Mouse (Mus musculus): Measurements from ENCODE around the gene Ect2l. TPM values are rescaled to one million over a fixed set of nuclear protein-coding genes. Genes with fewer than 3 reads are reported as not detected.

Gene Ect2l
- polyA plus RNA-seq, 1 experiment from 2014 or later = 0.55 TPM

DNA sequence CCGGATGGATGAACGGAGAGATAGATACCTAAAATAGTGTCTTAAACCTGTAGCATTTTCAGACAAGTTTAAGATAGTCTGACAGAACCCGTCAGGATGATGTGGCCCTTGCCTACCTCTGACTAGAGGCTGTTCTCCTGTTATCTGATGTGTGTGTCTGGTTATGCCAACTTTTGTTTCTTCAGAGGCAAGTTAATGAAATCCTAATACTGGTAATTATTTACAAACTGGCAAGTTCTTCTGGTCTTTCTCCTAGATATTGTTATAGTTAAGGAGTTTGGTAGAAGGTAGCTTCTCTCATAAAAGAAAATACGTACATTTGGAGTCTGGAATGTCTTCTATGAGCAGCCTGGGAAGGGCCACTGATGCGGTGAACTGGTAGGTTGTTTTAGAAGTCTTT lies 80.4 kb downstream of the Ect2l start:
- Histone ChIP-seq H3K9me3 (no peaks in the 10 kb centered on the region), H3K27ac (no peak overlapping the region), H3K9ac (no peak overlapping the region)

DNA sequence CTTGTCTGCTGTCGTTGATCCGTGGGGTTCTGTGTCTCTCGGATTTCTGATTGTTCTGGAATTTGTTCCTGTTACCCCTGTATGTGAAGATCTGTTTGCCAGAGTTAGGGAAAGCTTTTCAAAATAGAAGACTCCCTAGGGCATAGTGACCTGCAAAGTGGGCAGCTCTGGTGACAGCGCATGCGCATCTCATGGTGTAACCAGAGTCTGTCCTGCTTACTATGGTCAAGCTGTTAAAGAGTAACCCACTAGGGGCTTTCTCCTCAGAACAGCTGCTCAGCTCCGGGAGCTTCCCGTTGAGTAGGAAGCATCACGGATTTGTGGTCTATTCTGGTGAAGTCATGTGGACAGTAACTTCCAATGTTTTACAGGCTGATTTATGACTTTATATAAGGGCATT lies 92.4 kb downstream of the Ect2l start:
- Histone ChIP-seq H3K36me3 (peaks cover 56% of the 10 kb centered on the region), H3K9me3 (no peaks in the 10 kb centered on the region), H3K27ac (no peak overlapping the region), H3K4me3 (no peak overlapping the region), H3K4me2 (no peak overlapping the region), H3K9ac (no peak overlapping the region), H3K27me3 (no peaks in the 10 kb centered on the region), H3K4me1 (no peaks in the 10 kb centered on the region)
- WGBS = 86% methylated on average over 8 of the region's 8 CpGs
- no peak for ATAC-seq (ENCODE audit: borderline replicate concordance, extremely low read depth, low FRiP score, low TSS enrichment)

More for the DNA sequence above, 80.4 kb downstream of the Ect2l start:
- Histone ChIP-seq H3K4me3 (no peak overlapping the region), H3K36me3 (peaks cover 7% of the 10 kb centered on the region), H3K4me2 (no peak overlapping the region), H3K27me3 (no peaks in the 10 kb centered on the region), H3K4me1 (no peaks in the 10 kb centered on the region)
- 93% methylated on average over 5 of the region's 5 CpGs for WGBS
- no peak for ATAC-seq (ENCODE audit: borderline replicate concordance, extremely low read depth, low FRiP score, low TSS enrichment)

DNA sequence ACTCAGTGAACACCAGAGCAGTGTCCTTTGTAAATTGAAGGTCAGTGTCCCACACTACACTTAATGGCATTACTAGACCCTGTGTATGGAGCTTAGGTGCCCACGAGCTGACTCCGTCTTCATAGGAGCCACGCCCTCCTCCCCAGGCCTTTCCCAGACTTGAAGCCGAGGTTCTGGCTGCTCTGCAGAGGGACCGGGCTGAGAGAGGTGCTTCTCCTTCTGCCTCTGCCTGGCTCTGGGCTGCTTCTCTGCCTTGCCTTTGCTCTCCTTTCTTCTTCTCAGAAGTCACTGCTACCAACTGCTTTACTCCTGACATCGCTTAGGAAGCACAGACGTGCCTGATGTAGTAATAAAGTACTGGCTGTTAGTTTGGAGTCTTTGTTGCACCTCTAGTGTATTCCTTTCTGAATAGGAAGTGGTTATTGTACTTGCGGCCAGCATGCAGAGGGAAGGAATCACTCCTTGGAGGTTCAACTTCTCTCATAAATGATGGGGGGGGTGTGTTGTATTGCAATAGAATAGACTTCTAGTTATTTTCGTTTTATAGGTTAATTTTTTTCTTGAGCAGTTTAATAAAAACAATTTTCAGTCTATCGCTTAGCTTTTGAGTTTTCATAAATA lies 97.1 kb downstream of the Ect2l start:
- Histone ChIP-seq H3K9me3 (no peaks in the 10 kb centered on the region), H3K36me3 (peaks cover 17% of the 10 kb centered on the region), H3K27ac (no peak overlapping the region), H3K27me3 (no peaks in the 10 kb centered on the region), H3K4me3 (no peak overlapping the region), H3K4me2 (no peak overlapping the region), H3K4me1 (no peaks in the 10 kb centered on the region), H3K9ac (no peak overlapping the region)
- WGBS = 81% methylated on average over 10 of the region's 10 CpGs
- no peak for ATAC-seq (ENCODE audit: borderline replicate concordance, extremely low read depth, low FRiP score, low TSS enrichment)

DNA sequence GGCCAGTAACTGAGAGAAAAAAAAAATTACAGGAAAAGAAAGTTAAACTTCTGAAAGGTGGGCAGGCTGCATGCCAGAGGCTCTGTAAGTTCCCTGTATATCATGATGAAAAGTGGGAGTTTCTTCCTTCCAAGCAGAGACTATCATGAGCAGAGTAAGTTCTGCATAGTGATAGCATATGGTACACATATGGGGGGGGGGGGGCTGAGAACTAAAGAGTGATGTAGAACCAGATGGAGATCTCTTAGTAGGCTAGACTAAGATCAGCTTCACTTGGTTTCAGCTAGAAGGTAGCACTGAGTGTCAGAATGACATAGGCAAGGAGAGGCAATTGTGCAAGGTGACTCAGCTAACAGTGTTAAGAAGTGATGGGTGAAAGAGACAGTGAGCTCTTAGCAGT lies 99.8 kb downstream of the Ect2l start:
- no peak for ATAC-seq (ENCODE audit: borderline replicate concordance, extremely low read depth, low FRiP score, low TSS enrichment)

DNA sequence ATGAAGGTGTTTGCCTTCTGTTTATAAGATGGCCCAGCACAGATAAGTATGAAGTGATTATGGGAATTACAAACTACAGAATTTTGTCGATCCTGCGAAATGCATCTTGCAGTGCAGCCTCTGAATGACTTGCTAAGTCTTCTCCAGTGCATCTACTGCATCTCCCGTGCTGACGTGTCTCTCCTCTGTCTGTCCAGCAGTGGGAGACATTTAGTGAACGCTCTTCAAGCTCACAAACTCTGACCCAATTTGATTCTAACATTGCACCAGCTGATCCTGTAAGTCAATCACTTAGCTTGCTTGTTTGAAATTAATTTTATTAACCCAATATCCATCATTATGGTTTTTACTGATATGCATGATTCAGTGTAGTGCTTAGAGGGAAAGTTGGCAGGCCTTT lies 103.2 kb downstream of the Ect2l start:
- no peak overlapping the region for H3K4me3 ChIP-seq
- no peak overlapping the region for H3K4me2 ChIP-seq
- no peak overlapping the region for H3K27ac ChIP-seq
- ATAC-seq (ENCODE audit: borderline replicate concordance, extremely low read depth, low FRiP score, low TSS enrichment) = no peak
- H3K9ac ChIP-seq = no peak overlapping the region
- no peaks in the 10 kb centered on the region for H3K27me3 ChIP-seq
- peaks cover 16% of the 10 kb centered on the region for H3K36me3 ChIP-seq
- no peaks in the 10 kb centered on the region for H3K9me3 ChIP-seq
- H3K4me1 ChIP-seq = no peaks in the 10 kb centered on the region
- 70% methylated on average over 5 of the region's 5 CpGs for WGBS

More for the DNA sequence above, 99.8 kb downstream of the Ect2l start:
- Histone ChIP-seq H3K9me3 (no peaks in the 10 kb centered on the region), H3K27ac (no peak overlapping the region), H3K4me2 (no peak overlapping the region), H3K36me3 (peaks cover 10% of the 10 kb centered on the region; the same call in 1 of the 2 replicates), H3K4me3 (no peak overlapping the region), H3K4me1 (no peaks in the 10 kb centered on the region), H3K9ac (no peak overlapping the region), H3K27me3 (no peaks in the 10 kb centered on the region)

DNA sequence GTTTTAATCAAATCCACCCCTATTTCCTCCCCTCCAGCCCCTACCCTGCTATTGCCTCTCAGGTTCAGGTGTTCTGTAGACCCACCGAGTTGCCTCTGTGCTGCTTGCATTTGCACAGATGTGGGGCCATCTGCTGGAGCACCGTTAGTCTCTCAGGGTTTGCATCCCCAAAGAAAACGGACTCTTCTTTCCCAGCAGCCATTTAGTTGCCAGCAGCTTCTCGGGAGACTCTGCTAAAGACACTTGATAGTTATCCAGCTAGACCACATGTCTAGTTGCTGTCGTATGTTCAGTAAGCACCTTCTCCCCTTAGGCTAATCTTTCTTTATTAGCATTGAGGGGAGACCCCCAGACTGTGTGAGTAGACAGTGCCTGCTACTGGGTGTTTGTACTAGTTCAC lies 108.5 kb downstream of the Ect2l start:
- no peak overlapping the region for H3K27ac ChIP-seq
- H3K9me3 ChIP-seq = no peaks in the 10 kb centered on the region
- ATAC-seq (ENCODE audit: borderline replicate concordance, extremely low read depth, low FRiP score, low TSS enrichment) = no peak
- no peak overlapping the region for H3K9ac ChIP-seq
- 58% methylated on average over 5 of the region's 5 CpGs for WGBS
- peaks cover 23% of the 10 kb centered on the region for H3K36me3 ChIP-seq
- no peaks in the 10 kb centered on the region for H3K27me3 ChIP-seq
- H3K4me3 ChIP-seq = no peak overlapping the region
- no peaks in the 10 kb centered on the region for H3K4me1 ChIP-seq
- H3K4me2 ChIP-seq = no peak overlapping the region

DNA sequence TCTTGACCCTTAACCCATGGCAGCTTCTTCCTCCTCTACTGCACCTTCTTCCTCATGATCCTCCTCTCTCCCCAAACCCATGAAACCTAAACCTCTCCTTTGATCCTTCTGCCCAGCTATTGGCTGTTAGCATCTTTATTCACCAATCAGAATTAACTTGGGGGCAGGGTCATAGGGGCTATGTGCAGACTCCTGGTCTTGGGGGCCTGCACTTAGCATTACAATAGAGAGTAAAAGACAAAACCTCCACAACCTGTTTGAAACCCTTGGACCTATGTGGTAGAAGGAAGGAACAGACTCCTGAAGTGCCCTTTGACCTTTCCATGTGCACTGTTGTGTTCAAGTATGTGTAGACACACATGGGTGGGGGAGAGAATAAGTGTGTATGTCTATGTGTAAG lies 120.0 kb downstream of the Ect2l start:
- Histone ChIP-seq H3K27me3 (no peaks in the 10 kb centered on the region), H3K4me2 (no peak overlapping the region), H3K9me3 (no peaks in the 10 kb centered on the region), H3K4me3 (no peak overlapping the region), H3K27ac (no peak overlapping the region), H3K36me3 (peaks cover 26% of the 10 kb centered on the region), H3K4me1 (no peaks in the 10 kb centered on the region), H3K9ac (no peak overlapping the region)
- ATAC-seq (ENCODE audit: borderline replicate concordance, extremely low read depth, low FRiP score, low TSS enrichment) = no peak

DNA sequence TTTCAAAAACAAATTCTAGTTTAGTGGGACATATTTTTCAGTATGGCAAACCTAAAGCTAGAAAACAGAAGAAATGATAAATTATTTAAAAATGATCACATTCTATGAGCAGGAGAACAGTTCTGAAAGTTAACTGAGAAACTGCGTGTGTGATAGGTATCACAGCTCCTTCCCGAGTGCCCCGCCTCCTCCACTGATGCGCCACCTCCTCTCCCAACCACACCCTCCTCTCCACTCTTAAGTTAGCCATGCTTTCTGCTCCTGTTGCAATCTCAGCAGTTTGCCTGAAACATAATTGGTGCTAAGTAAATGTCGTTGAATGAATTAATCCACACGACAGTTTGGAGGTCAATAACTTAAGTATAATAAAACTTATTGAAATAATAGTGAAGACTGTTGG lies 127.9 kb downstream of the Ect2l start:
- no peak for ATAC-seq (ENCODE audit: borderline replicate concordance, extremely low read depth, low FRiP score, low TSS enrichment)
- no peak overlapping the region for H3K4me3 ChIP-seq
- WGBS = 85% methylated on average over 6 of the region's 6 CpGs
- no peaks in the 10 kb centered on the region for H3K36me3 ChIP-seq
- H3K27ac ChIP-seq = no peak overlapping the region
- H3K4me1 ChIP-seq = no peaks in the 10 kb centered on the region
- no peak overlapping the region for H3K9ac ChIP-seq
- H3K4me2 ChIP-seq = no peak overlapping the region
- H3K27me3 ChIP-seq = no peaks in the 10 kb centered on the region
- no peaks in the 10 kb centered on the region for H3K9me3 ChIP-seq

DNA sequence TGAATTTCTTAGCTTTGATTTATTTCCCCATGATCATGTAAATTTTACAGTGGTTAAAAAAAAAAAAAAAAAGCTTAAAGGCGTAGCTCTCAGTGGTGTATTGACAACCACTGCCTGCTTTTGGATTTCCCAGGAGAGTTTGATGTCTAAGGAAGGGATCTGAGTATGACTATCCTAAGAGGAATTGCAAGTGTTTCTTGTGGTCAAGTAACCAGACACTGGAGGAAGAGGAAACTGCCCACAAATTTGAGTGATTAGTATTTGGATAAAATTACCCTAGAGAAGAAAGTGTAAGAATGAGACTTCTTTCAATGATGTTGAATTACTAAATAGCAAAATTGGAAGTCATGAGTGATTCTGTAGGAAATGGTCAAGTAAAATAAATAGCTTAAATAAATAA lies 129.2 kb downstream of the Ect2l start:
- WGBS = 76% methylated on average over 1 of the region's 1 CpGs
- H3K9me3 ChIP-seq = no peaks in the 10 kb centered on the region
- no peaks in the 10 kb centered on the region for H3K27me3 ChIP-seq
- no peak overlapping the region for H3K4me3 ChIP-seq
- no peak for ATAC-seq (ENCODE audit: borderline replicate concordance, extremely low read depth, low FRiP score, low TSS enrichment)
- no peak overlapping the region for H3K9ac ChIP-seq
- no peak overlapping the region for H3K27ac ChIP-seq
- no peaks in the 10 kb centered on the region for H3K36me3 ChIP-seq
- H3K4me1 ChIP-seq = no peaks in the 10 kb centered on the region
- H3K4me2 ChIP-seq = no peak overlapping the region

Other genes with a start within 250 kb of the Ect2l start
- gene Abracl, start 187.6 kb downstream of the Ect2l start, polyA plus RNA-seq (2015; fragmentation: Nextera tagmentation; extraction: Ambion mirVana) = 127 and 136 TPM in 2 replicates
- 21.2 and 21.9 TPM in 2 replicates for gene Reps1, start 155.0 kb downstream of the Ect2l start, polyA plus RNA-seq (2015; fragmentation: Nextera tagmentation; extraction: Ambion mirVana)
- gene Ccdc28a, start 24.1 kb upstream of the Ect2l start, polyA plus RNA-seq (2015; fragmentation: Nextera tagmentation; extraction: Ambion mirVana) = 9.7 and 10.2 TPM in 2 replicates
- 3.9 and 4.4 TPM in 2 replicates for gene Nhsl1, start 108.1 kb upstream of the Ect2l start, polyA plus RNA-seq (2015; fragmentation: Nextera tagmentation; extraction: Ambion mirVana)

Measured in lung, embryonic 15.5 days (tissue).